Mouse (Mus musculus): ENCODE data around the gene Klhl29.

GRCm38 (mm10) chr12:5303912-5304311 is 71.6 kb downstream of the Klhl29 start:
- no peak for TF ChIP-seq POLR2A (IDR thresholded peaks at IDR 0.05; ENCODE audit: insufficient read length, low read depth)
- TF ChIP-seq MYOD1 (IDR thresholded peaks at IDR 0.05; ENCODE audit: control insufficient read depth in 1 of 3, insufficient read length in 2 of 3, low read depth in 2 of 3): no peak
- TF ChIP-seq POLR2AphosphoS2 (IDR thresholded peaks at IDR 0.05; ENCODE audit: insufficient read length, low read depth): no peak
- TF ChIP-seq TCF12 (IDR thresholded peaks at IDR 0.05; ENCODE audit: insufficient read depth, poor library complexity, severe bottlenecking): no peak

Measured in myocyte (in vitro differentiated cells).